Mouse (Mus musculus) neural tube, embryonic 13.5 days (tissue): ENCODE results near the gene Gm10142. TPM values are rescaled to one million over a fixed set of nuclear protein-coding genes. Genes with fewer than 3 reads are reported as not detected.
A peak's percentile ranks its signal among the peaks of the same experiment; 100 is the strongest.
"Not testable (repeated sequence)": the region's sequence is repeated elsewhere in the genome, so short reads cannot be mapped to it uniquely, and the experiment has no call there.

Experiments
- ATAC-seq: fragments of 200-750 bp; cut with Nextera tagmentation; 2 replicates; pipeline ENCODE4 v1.8.0; 2017; ENCODE audit warnings: low read depth, mild to moderate bottlenecking, moderate TSS enrichment, moderate library complexity
- H3K27ac ChIP-seq: fragments of 300-500 bp; sonication (generic); replicated peaks from 2 replicates; pipeline ENCODE4 v1.5.1; 2015; ENCODE audit warnings: moderate library complexity, mild to moderate bottlenecking, inconsistent platforms
- H3K27me3 ChIP-seq: fragments of 300-500 bp; sonication (generic); 2 replicates; pipeline ENCODE4 v1.6.1; 2015; ENCODE audit warnings: mild to moderate bottlenecking, inconsistent platforms
- H3K36me3 ChIP-seq: fragments of 300-500 bp; sonication (generic); 2 replicates; pipeline ENCODE4 v1.6.1; 2015; ENCODE audit warnings: mild to moderate bottlenecking, inconsistent platforms
- H3K4me1 ChIP-seq: fragments of 300-500 bp; sonication (generic); replicated peaks from 2 replicates; pipeline ENCODE4 v1.6.1; 2015; ENCODE audit warnings: inconsistent platforms
- H3K4me2 ChIP-seq: fragments of 300-500 bp; sonication (generic); 2 replicates; pipeline ENCODE4 v1.6.1; 2015; ENCODE audit warnings: inconsistent platforms, mild to moderate bottlenecking, moderate library complexity
- H3K4me3 ChIP-seq: fragments of 300-500 bp; sonication (generic); 2 replicates; pipeline ENCODE4 v1.5.1; 2015; ENCODE audit warnings: mild to moderate bottlenecking, inconsistent platforms
- H3K9ac ChIP-seq: fragments of 300-500 bp; sonication (generic); 2 replicates; pipeline ENCODE4 v1.6.1; 2015; ENCODE audit warnings: moderate library complexity, mild to moderate bottlenecking, inconsistent platforms
- H3K9me3 ChIP-seq: fragments of 300-500 bp; sonication (generic); 2 replicates; pipeline ENCODE4 v1.6.1; 2016; ENCODE audit warnings: inconsistent platforms
- WGBS: fragments of 180-500 bp; shearing (Covaris S2); methylation state at CpG from one replicate; pipeline ENCODE4 v1.1.7; 2015; 5-methylcytosine and 5-hydroxymethylcytosine counted together
- polyA plus RNA-seq: library from polyadenylated mRNA; unstranded; fragments of >200 nt; fragmentation: Nextera tagmentation; extraction: Ambion mirVana; gene quantifications from 2 replicates; pipeline ENCODE4 v1.2.1, GENCODE M21; 2015

Gene Gm10142
- not detected in 2 replicates for polyA plus RNA-seq

DNA sequence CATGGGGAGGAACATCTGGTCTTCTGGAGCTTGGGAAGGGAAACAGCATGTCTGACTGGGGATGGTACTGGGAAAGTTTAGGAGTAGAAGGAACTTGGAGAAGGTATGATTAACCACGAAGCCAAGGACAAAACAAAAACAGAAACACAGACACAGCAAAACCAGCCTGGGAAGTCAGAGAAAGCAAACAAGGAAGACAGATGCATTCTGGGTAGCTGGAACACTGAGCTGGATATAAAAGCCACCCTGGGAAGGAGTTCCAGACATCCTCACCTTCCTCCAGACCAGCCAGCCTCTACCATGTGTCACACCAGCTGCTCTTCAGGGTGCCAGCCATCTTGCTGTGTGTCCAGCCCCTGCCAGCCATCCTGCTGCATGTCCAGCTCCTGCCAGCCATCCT lies at the start of gene Gm10142:
TSS of gene Gm10142 (plus strand) at position 301 of the 400 bp plus-strand sequence.
- H3K9ac ChIP-seq: no peak within 1 kb of the TSS
- H3K9me3 ChIP-seq: no peaks in the 10 kb centered on the region
- H3K27me3 ChIP-seq: no peaks in the 10 kb centered on the region
- 93% methylated on average over 1 of the region's 1 CpGs for WGBS
- H3K4me3 ChIP-seq: no peak within 1 kb of the TSS
- H3K4me1 ChIP-seq: no peaks in the 10 kb centered on the region
- H3K4me2 ChIP-seq: no peak within 1 kb of the TSS
- no peaks in the 10 kb centered on the region for H3K36me3 ChIP-seq
- no peak for ATAC-seq
- no peak within 1 kb of the TSS for H3K27ac ChIP-seq

DNA sequence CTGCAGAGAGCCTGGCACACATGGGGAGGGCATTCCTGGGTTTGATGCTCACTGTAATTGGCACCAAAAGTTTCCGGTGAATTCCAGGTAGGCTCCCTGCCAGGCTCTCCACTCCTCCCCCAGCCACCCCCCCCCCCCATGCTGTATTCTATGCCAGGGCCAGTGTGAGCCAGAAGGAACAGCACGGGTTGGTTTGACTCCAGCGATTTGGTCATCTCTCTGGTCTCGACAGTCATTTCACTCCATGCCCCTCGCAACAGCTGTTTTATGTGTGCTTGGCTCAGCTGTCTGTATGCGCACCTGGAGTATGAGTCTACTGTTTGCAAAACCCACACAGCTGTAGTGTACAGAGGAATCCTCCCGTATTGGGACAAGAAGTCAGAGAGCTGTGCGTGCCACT lies 49.3 kb upstream of the Gm10142 start:
- H3K9me3 ChIP-seq: no peaks in the 10 kb centered on the region
- no peak overlapping the region for H3K4me2 ChIP-seq
- H3K4me1 ChIP-seq: peaks cover 5% of the 10 kb centered on the region
- H3K27ac ChIP-seq: no peak overlapping the region
- ATAC-seq: 0 out of 2 replicates have a peak, but pooled peaks have one; percentile 15
- H3K9ac ChIP-seq: no peak overlapping the region
- no peaks in the 10 kb centered on the region for H3K27me3 ChIP-seq
- no peaks in the 10 kb centered on the region for H3K36me3 ChIP-seq
- 79% methylated on average over 8 of the region's 8 CpGs for WGBS
- no peak overlapping the region for H3K4me3 ChIP-seq

DNA sequence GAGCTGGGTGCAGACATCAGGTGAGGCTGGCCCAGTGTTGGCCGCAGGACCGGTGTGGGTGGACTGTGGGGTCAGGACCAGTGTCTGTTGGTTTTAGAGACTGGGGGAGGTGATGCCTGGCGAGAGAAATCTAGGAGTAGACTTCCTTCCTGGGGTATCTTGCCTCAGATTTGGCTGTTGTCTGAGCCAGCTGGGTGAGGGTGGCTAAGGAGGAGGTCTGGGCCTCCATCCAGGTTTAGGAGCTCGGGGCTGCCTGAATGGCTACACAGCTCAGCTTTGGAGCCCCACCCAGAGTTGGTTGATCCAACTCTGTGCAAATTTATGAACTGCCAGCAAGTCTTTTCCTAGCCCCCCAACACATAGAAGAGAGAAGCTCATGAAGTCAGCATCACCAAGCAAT lies 48.2 kb upstream of the Gm10142 start:
- Histone ChIP-seq H3K4me2 (no peak overlapping the region), H3K4me3 (no peak overlapping the region), H3K4me1 (peaks cover 5% of the 10 kb centered on the region), H3K9me3 (no peaks in the 10 kb centered on the region), H3K27ac (no peak overlapping the region), H3K27me3 (no peaks in the 10 kb centered on the region), H3K36me3 (no peaks in the 10 kb centered on the region), H3K9ac (no peak overlapping the region)
- ATAC-seq: no peak
- 82% methylated on average over 4 of the region's 4 CpGs for WGBS

DNA sequence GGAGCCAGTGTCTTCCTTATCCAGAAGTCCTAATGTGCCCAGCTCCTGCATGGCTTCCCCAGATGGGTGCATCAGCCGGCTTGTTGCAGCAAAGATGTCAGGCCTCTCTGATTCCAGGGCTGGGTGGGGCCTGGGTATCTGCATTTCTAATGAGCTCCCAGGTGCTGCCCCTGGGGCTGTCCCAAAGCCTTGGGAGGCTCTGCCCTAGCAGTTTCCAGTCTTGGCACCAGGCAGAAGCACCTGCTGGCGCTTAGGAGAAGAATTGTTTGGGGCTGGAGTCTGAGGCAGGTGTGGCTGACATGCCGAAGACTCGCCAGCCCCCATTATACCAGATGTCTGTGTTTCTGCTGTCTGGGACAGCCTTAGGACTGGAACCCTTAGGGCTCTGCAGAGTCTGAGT lies 44.9 kb upstream of the Gm10142 start:
- Histone ChIP-seq H3K36me3 (no peaks in the 10 kb centered on the region), H3K27ac (no peak overlapping the region), H3K4me3 (no peak overlapping the region), H3K27me3 (peaks cover 13% of the 10 kb centered on the region; the same call in 1 of the 2 replicates), H3K9me3 (no peaks in the 10 kb centered on the region), H3K9ac (no peak overlapping the region), H3K4me1 (no peaks in the 10 kb centered on the region), H3K4me2 (no peak overlapping the region)
- WGBS: 83% methylated on average over 4 of the region's 4 CpGs
- ATAC-seq: no peak

DNA sequence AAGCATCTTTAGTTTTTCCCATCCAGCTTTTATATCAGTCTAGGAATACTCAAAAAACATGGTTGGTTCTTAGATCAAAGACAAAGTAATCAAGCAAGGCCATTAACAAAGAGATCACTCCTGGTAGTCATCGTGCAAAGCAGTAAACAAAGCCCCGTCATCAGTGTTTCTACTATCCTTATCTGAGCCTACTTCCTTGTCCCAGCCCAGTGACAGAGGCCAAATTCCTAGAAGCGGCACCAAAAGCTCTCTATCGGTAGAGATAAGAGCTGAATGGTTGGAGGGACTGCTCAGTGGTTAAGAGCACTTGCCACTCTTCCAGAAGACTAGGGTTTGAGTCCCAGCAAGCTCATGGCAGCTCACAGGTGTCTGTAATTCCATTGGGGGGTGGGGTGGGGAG lies 44.1 kb upstream of the Gm10142 start:
- no peak overlapping the region for H3K4me3 ChIP-seq
- no peaks in the 10 kb centered on the region for H3K9me3 ChIP-seq
- no peak overlapping the region for H3K9ac ChIP-seq
- H3K4me2 ChIP-seq: no peak overlapping the region
- no peaks in the 10 kb centered on the region for H3K4me1 ChIP-seq
- no peak for ATAC-seq
- H3K27me3 ChIP-seq: peaks cover 21% of the 10 kb centered on the region
- WGBS: 81% methylated on average over 4 of the region's 4 CpGs
- no peak overlapping the region for H3K27ac ChIP-seq
- H3K36me3 ChIP-seq: no peaks in the 10 kb centered on the region

DNA sequence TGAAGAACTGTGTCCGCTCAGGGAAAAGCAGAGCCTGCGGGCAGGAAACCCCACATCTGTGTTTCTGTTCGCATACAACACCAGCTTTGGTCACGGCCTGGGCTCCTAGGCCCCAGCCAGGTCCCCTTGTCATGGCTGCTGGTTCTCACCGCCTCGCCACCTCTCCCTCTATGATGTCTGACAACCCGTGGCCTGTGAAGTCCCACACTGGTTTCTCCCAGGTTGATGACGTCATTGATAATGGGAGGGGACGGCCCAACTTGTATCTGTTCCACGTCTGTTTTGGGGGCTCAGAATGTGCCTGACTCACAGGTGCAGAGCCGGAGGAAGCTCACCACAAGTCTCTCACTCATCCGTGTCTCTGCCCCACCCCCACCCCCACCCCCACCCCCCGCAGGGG lies 41.8 kb upstream of the Gm10142 start:
- H3K36me3 ChIP-seq: no peaks in the 10 kb centered on the region
- ATAC-seq: no peak
- H3K4me3 ChIP-seq: no peak overlapping the region
- H3K4me1 ChIP-seq: peaks cover 11% of the 10 kb centered on the region
- H3K9me3 ChIP-seq: no peaks in the 10 kb centered on the region
- peaks cover 43% of the 10 kb centered on the region for H3K27me3 ChIP-seq
- no peak overlapping the region for H3K4me2 ChIP-seq
- WGBS: 62% methylated on average over 13 of the region's 13 CpGs
- no peak overlapping the region for H3K27ac ChIP-seq
- no peak overlapping the region for H3K9ac ChIP-seq

DNA sequence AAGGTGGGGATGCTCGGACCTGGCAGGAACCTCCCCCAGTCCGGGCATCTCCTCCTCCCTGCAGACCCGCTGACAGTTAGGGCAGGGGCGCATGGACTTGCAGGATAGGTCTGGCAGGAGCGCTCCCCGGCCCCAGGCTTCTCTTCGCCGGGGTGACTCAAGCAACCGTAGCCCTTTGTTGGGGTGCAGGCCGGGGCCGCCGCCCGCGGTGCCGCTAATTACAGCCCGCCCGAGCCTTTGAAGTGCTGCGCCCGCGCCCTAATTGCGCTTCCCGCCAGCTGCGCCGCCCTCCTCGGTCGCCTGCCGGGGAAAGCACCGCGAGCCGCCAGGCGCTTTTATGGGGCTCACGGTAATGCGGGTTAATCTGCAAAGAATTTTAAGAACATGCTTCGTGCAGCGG lies 38.0 kb upstream of the Gm10142 start:
- peak overlapping the region; percentile 64 for H3K4me2 ChIP-seq
- 0 out of 2 replicates have a peak overlapping the region, but pooled peaks have one; percentile 43 for H3K9ac ChIP-seq
- peak; percentile 23; the same call in 1 of the 2 replicates for ATAC-seq
- under 1% methylated on average over 35 of the region's 35 CpGs for WGBS
- H3K9me3 ChIP-seq: no peaks in the 10 kb centered on the region
- no peak overlapping the region for H3K27ac ChIP-seq
- no peaks in the 10 kb centered on the region for H3K36me3 ChIP-seq
- peak overlapping the region; percentile 33 for H3K4me3 ChIP-seq
- peaks cover 62% of the 10 kb centered on the region for H3K27me3 ChIP-seq
- H3K4me1 ChIP-seq: peaks cover 11% of the 10 kb centered on the region

DNA sequence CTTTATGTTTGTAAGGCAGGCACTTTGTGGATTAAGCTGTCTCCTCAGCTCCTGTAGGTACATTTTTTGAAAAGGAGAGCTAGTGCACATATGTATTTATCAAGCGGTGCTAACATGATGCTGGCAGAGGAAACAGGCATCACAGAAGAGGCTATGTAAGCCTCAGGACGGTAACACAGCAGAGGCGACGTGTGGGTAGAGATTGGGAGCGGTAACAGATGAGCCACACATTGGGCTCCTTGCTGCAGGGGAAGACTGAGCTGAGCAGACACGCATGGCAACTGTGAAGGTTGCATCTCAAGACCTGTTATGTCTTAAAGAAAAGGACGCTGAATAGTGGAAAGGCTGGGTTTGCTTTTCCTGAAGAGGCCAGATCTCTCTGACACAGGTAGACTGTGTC lies 32.6 kb upstream of the Gm10142 start:
- Histone ChIP-seq H3K9ac (no peak overlapping the region), H3K36me3 (no peaks in the 10 kb centered on the region), H3K27ac (no peak overlapping the region), H3K4me1 (peaks cover 30% of the 10 kb centered on the region), H3K27me3 (peaks cover 59% of the 10 kb centered on the region), H3K4me2 (no peak overlapping the region), H3K4me3 (no peak overlapping the region), H3K9me3 (no peaks in the 10 kb centered on the region)
- WGBS: 80% methylated on average over 7 of the region's 7 CpGs
- ATAC-seq: no peak

DNA sequence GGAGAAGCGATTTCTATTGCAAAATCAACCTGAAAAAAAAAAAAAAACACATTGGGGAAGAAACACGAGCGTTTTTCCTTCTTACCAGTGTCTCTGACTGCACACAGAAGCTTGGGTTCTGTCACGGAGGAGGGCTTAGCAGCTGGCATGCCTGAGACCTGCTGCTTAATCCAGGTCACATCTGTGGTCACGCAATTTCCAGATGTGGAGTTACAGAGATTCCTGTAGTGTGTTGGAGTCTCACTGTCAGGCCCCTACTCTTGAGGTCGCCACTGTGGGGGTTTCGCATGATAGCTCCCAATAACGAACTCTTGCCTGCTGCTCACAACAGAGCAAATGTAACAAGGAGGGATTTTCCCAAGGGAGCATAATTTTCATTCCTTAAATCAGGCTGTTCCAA lies 31.4 kb upstream of the Gm10142 start:
- no peak for ATAC-seq
- no peaks in the 10 kb centered on the region for H3K9me3 ChIP-seq
- H3K4me3 ChIP-seq: no peak overlapping the region
- H3K27me3 ChIP-seq: peaks cover 55% of the 10 kb centered on the region
- no peaks in the 10 kb centered on the region for H3K36me3 ChIP-seq
- 45% methylated on average over 8 of the region's 8 CpGs for WGBS
- no peak overlapping the region for H3K27ac ChIP-seq
- H3K9ac ChIP-seq: no peak overlapping the region
- no peak overlapping the region for H3K4me2 ChIP-seq
- H3K4me1 ChIP-seq: peaks cover 28% of the 10 kb centered on the region

DNA sequence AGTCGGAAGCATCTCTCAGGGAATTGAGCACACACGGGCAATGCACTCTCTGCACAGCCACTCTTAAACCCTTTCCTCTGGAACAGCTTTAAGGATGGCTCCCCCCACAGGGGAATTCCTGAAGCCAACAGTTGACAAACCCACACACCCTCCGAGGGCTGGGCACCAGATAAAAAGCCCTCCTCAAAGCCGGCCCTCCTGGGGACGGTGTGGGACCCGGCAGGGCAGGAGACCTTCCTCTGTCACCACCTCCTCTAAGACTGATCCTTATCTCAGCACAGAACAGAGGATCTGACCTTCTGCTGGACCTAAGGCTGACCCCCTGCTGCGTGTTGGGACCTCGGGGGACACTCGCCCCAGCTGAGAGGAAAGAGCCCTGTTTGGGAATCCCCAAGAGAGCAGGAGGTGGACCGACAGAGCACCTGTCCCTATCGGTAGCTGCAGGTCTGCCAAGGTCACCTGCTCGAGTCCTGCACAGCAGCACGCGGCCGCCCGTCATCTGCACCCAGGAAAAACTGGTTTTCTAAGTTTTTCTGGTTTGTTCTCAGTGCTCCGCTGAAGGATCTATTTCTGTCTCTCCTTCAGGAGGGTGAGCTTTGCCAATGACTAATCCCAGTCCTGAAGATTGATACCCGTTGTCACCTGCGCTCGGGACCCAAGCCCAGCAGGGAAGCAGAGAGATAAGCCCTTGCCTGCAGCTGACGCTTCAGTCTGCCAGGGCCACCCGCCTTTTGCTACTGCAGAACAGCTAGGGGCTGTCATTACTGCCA lies 29.5 kb upstream of the Gm10142 start, which contains the start of gene Tspear:
TSS of gene Tspear (plus strand) at position 675 of the 770 bp plus-strand sequence.
- ATAC-seq: no peak
- Histone ChIP-seq H3K4me3 (no peak within 1 kb of the TSS), H3K4me2 (no peak within 1 kb of the TSS), H3K27ac (no peak within 1 kb of the TSS), H3K9me3 (no peaks in the 10 kb centered on the region), H3K9ac (no peak within 1 kb of the TSS), H3K27me3 (peaks cover 40% of the 10 kb centered on the region), H3K36me3 (no peaks in the 10 kb centered on the region), H3K4me1 (peaks cover 36% of the 10 kb centered on the region)
- WGBS: 8% methylated on average over 22 of the region's 22 CpGs

DNA sequence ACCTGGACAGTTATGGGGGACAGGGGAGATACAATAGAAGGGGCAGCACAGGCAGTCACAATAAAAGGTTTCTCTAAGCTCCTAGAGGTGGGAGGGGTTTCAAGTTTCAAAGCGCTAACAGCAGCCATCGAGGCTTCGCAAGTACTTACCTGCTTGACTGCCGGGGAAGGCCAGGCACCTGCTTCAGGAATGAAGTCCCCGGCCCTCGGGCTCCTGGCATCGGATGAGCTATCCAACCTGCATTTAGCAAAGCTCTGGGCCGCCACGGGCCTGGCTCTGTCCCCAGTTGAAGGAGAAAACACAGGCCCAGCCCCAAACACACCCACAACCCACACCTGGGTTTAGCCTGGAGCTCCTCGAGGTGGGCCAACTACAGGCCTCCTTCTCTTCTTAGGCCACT lies 28.6 kb upstream of the Gm10142 start:
- Histone ChIP-seq H3K4me2 (no peak overlapping the region), H3K9me3 (no peaks in the 10 kb centered on the region)

DNA sequence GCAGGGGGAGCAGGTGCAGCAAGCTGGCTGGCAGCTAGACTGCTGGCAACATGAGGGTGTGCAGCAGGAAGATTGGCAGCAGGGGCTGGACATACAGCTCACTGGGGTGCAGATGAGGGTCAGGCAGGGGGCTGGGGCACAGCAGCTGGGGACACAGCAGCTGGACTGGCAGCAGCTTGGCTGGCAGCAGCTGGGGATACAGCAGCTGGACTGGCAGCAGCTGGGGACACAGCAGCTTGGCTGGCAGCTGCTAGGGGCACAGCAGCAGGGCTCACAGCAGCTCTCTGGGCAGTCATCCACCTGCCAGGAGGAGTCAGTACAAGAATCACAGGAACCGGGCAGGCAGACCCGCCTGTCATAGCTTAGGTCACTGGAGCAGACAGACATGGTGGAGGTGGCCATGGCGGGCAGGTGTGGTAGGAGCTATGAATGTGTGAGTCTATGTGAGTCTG lies 25.2 kb upstream of the Gm10142 start, which contains the start of gene Gm19402:
TSS of gene Gm19402 (minus strand) at position 402 of the 452 bp plus-strand sequence.
- ATAC-seq, H3K4me3 ChIP-seq, H3K9me3 ChIP-seq, H3K36me3 ChIP-seq, H3K9ac ChIP-seq, H3K4me2 ChIP-seq, H3K27ac ChIP-seq: not testable (repeated sequence)
- H3K27me3 ChIP-seq: peaks cover 33% of the 10 kb centered on the region
- 69% methylated on average over 3 of the region's 3 CpGs for WGBS
- peaks cover 23% of the 10 kb centered on the region for H3K4me1 ChIP-seq

More for the DNA sequence above, 28.6 kb upstream of the Gm10142 start:
- H3K4me1 ChIP-seq: peaks cover 36% of the 10 kb centered on the region
- no peak for ATAC-seq
- no peaks in the 10 kb centered on the region for H3K36me3 ChIP-seq
- no peak overlapping the region for H3K27ac ChIP-seq
- peaks cover 40% of the 10 kb centered on the region for H3K27me3 ChIP-seq
- no peak overlapping the region for H3K4me3 ChIP-seq
- H3K9ac ChIP-seq: no peak overlapping the region
- 31% methylated on average over 10 of the region's 10 CpGs for WGBS
